Mouse (Mus musculus) C2C12 (cell line): Measurements from ENCODE around the gene Myh9. TPM values are rescaled to one million over a fixed set of nuclear protein-coding genes. Genes with fewer than 3 reads are reported as not detected.
A peak's percentile ranks its signal among the peaks of the same experiment; 100 is the strongest.

Source experiments
- H3K27me3 ChIP-seq: one replicate; pipeline ENCODE4 v1.6.1; 2011; ENCODE audit not compliant: control insufficient read depth, insufficient read depth, insufficient read length
- H3K36me3 ChIP-seq: one replicate; pipeline ENCODE4 v1.6.1; 2011; ENCODE audit not compliant: control insufficient read depth, insufficient read depth
- H3K4me3 ChIP-seq: one replicate; pipeline ENCODE4 v1.5.1; 2011; ENCODE audit warnings: mild to moderate bottlenecking, control low read depth; ENCODE audit not compliant: poor library complexity, insufficient read depth, severe bottlenecking
- H3K79me2 ChIP-seq: one replicate; pipeline ENCODE4 v1.6.1; 2011; ENCODE audit not compliant: control insufficient read depth, insufficient read depth
- H3K79me3 ChIP-seq: one replicate; pipeline ENCODE4 v1.6.1; 2011; ENCODE audit warnings: low read depth, control low read depth
- H3ac ChIP-seq: one replicate; pipeline ENCODE3; 2011; ENCODE audit warnings: low read depth; ENCODE audit not compliant: control insufficient read depth, insufficient read length
- CEBPB ChIP-seq: IDR thresholded peaks from one replicate; pipeline ENCODE4 v1.6.1; 2011; ENCODE audit warnings: low read depth, mild to moderate bottlenecking, control low read depth, moderate library complexity
- CTCF ChIP-seq: IDR thresholded peaks from one replicate; pipeline ENCODE4 v1.5.1; 2011; ENCODE audit not compliant: control insufficient read depth, insufficient read depth, insufficient read length
- FOSL1 ChIP-seq: IDR thresholded peaks from one replicate; pipeline ENCODE4 v1.8.0; 2011; ENCODE audit warnings: mild to moderate bottlenecking, low read length; ENCODE audit not compliant: poor library complexity, insufficient read depth, severe bottlenecking
- MAX ChIP-seq: IDR thresholded peaks from one replicate; pipeline ENCODE4 v1.6.1; 2011; ENCODE audit warnings: mild to moderate bottlenecking, control low read depth
- MYOD1 ChIP-seq: IDR thresholded peaks from one replicate; pipeline ENCODE4 v1.6.1; 2011; ENCODE audit warnings: low read depth; ENCODE audit not compliant: control insufficient read depth, insufficient read length
- MYOG ChIP-seq: IDR thresholded peaks from one replicate; pipeline ENCODE4 v1.6.1; 2011; ENCODE audit not compliant: control insufficient read depth, insufficient read length; ENCODE audit errors: extremely low read depth
- USF1 ChIP-seq: IDR thresholded peaks from one replicate; pipeline ENCODE4 v1.6.1; 2011; ENCODE audit warnings: low read depth, mild to moderate bottlenecking, control low read depth, moderate library complexity
- polyA plus RNA-seq: library from polyadenylated mRNA; unstranded; fragments of >200 nt; fragmentation: generic; extraction: Trizol; gene quantifications from one replicate; pipeline ENCODE4 v1.2.1, GENCODE M21; 2012; ENCODE audit warnings: missing spikeins

Myh9 gene
- polyA plus RNA-seq, 1 experiment = 580 TPM

DNA sequence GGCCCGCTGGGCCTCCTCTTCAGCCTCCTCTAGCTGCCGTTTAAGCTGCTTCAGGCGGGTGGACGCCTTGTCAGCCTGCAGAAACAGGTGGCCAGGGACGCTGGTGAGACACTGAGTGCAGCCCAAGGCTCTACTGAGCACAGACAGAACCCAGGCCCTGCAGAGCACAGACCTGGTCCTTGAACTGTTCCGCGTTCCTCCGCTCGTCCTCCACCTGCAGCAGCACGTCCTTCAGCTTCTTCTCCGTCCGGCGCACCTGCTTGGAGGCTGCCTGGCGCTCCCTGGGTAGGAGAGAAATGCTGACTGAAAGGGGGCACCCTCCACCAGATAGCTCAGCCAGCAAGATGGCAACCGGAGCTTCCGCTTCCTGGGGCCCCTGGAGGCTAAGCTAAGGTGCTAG is 78.9 kb downstream of the Myh9 start:
- Histone ChIP-seq H3K27me3 (no peaks in the 10 kb centered on the region), H3K36me3 (peaks cover 91% of the 10 kb centered on the region), H3ac (no peak overlapping the region), H3K79me3 (peaks cover 2% of the 10 kb centered on the region), H3K79me2 (peaks cover 28% of the 10 kb centered on the region), H3K4me3 (no peak overlapping the region)
- no peak for TF ChIP-seq CTCF
- TF ChIP-seq MAX = no peak
- TF ChIP-seq MYOD1 = no peak
- no peak for TF ChIP-seq FOSL1
- TF ChIP-seq MYOG = no peak
- TF ChIP-seq CEBPB = no peak

DNA sequence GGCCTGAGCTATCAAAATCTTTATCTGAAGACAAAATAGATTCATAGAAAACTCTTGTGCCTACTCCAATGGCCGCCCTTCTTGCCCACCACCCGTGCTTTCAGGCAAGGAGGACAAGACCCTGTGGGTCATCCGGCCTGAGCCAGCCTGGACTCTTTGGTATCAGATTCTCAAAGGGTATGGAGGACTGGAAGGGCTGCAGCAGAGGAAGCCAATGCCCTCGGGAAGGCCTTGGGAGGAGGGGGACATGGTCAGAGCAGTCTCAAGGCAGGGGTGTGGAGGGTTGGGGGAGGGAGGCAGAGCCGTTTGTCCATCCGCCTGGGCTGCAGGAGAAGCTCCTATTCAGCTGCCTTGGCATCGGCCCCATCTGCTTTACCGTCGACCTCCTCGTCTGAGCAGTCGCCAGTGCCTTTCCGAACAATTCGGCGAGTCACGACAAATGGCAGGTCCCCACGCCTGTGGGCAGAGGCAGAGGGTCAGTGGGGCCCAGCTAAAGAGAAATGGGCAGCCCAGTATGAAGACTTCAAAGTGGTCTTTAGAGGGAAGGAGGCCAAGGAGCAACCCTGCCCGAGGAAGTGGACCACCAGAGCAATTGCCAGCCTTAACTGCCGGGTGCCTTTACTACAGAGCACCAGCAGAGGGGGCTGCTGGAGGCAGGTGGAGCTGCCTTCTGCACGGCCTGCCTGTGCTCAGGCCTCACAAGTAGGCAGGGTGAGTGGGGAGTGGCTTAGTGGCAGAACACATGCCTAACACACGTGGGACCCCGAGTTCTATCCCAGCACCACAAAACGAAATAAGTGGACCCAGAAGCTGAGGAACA is 80.2 kb downstream of the Myh9 start:
- Histone ChIP-seq H3K79me2 (peaks cover 18% of the 10 kb centered on the region), H3K27me3 (no peaks in the 10 kb centered on the region), H3ac (no peak overlapping the region), H3K4me3 (no peak overlapping the region), H3K79me3 (no peaks in the 10 kb centered on the region), H3K36me3 (peaks cover 78% of the 10 kb centered on the region)
- peak; percentile 66 for TF ChIP-seq CTCF
- no peak for TF ChIP-seq MYOG

DNA sequence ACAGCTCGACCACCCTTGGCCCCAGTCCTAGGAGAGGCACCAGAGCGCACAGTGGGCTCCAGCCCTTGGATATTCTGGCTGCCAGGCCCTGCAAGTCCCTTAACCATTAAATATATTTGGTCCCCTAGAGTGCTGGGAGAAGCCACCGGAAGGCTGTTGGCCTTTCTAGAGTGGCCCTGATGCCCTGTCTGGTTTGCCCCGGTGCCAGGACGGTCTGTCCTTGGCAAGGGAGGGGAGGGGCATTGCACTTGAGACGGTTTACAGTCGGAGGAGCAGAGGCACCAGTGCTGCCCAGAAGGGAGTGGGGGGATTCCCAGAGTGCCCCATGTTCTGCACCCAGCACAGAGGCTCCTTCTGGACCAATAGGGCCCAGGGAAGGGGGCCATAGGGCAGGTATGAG is 80.9 kb downstream of the Myh9 start:
- no peak overlapping the region for H3ac ChIP-seq
- H3K36me3 ChIP-seq = peaks cover 71% of the 10 kb centered on the region
- H3K4me3 ChIP-seq = no peak overlapping the region
- H3K79me3 ChIP-seq = no peaks in the 10 kb centered on the region
- H3K27me3 ChIP-seq = no peaks in the 10 kb centered on the region
- peaks cover 11% of the 10 kb centered on the region for H3K79me2 ChIP-seq
- TF ChIP-seq CTCF (no peak), MYOD1 (no peak), MYOG (no peak), MAX (no peak), FOSL1 (no peak), USF1 (no peak), CEBPB (no peak)

DNA sequence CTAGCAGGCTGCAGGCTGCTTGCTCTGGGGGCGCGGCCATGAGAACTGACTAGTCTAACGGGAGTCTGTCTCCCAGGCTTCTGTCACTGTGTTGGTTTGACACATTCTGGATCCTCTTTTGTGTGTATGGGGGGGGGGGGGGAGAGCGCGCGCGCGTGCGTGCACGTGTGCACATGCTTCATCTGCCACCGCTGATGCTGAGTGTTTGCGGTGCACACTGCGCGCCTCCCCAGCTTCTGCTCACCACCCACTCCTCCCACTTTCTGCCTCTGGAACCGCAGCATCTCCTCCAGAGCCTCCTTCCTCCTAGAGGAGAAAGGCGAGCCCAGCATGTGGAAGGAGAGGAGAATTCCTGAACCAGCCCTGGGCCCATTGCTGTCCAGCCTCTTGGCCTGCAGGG is 81.9 kb downstream of the Myh9 start:
- Histone ChIP-seq H3K4me3 (no peak overlapping the region), H3K36me3 (peaks cover 61% of the 10 kb centered on the region), H3K79me3 (no peaks in the 10 kb centered on the region), H3ac (no peak overlapping the region), H3K79me2 (peaks cover under 1% of the 10 kb centered on the region), H3K27me3 (no peaks in the 10 kb centered on the region)
- TF ChIP-seq MYOG (no peak), CTCF (no peak), FOSL1 (no peak), USF1 (no peak), MYOD1 (no peak), CEBPB (no peak), MAX (no peak)

DNA sequence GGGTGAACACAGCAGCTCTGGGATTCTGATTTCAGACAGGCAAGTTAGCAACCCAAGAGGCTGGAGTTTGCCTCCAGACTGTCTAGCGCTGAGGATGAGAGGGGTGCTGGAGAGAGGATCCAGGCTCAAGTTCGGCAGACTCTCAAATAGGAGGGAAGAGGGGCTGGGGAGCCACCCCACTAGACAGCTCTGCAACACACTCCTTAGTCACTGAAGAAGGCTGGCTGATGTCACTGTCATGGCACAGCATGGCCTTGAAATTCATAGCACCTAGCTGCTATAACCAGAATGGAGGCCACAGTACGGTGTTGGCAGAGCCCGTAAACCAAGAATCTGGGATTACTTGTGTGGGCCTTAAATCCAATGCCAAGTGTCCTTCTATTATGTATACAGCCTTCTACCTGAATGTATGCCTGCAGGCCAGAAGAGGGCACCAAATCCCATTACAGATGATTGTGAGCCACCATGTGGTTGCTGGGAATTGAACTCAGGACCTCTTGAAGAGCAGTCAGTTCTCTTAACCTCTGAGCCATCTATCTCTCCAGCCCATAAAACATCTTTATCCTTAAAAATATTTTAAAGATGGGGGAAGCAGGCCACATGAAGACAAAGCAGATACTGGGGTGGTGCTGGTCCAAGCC is 84.3 kb downstream of the Myh9 start:
- Histone ChIP-seq H3K27me3 (no peaks in the 10 kb centered on the region), H3K79me2 (no peaks in the 10 kb centered on the region), H3K36me3 (peaks cover 37% of the 10 kb centered on the region), H3ac (no peak overlapping the region), H3K79me3 (no peaks in the 10 kb centered on the region), H3K4me3 (no peak overlapping the region)
- no peak for TF ChIP-seq FOSL1
- no peak for TF ChIP-seq MYOG
- no peak for TF ChIP-seq USF1
- no peak for TF ChIP-seq MAX
- TF ChIP-seq CTCF = no peak
- no peak for TF ChIP-seq CEBPB
- no peak for TF ChIP-seq MYOD1
